Mouse (Mus musculus) yolk sac, embryonic 10.5 days (tissue): Measurements from ENCODE around the gene Acrbp.

Experiments used
- DNase-seq: peaks from one replicate; pipeline ENCODE4 v3.0.0-alpha.2; 2017; ENCODE audit warnings: low spot score

Gene Acrbp

GRCm38 (mm10) chr6:125099421-125099971, 50.0 kb downstream of the Acrbp start:
- DNase-seq, result no peak

- no peak for DNase-seq
These were observed 52.0 kb downstream of the Acrbp start for GRCm38 (mm10) chr6:125101444-125101843.

DNA sequence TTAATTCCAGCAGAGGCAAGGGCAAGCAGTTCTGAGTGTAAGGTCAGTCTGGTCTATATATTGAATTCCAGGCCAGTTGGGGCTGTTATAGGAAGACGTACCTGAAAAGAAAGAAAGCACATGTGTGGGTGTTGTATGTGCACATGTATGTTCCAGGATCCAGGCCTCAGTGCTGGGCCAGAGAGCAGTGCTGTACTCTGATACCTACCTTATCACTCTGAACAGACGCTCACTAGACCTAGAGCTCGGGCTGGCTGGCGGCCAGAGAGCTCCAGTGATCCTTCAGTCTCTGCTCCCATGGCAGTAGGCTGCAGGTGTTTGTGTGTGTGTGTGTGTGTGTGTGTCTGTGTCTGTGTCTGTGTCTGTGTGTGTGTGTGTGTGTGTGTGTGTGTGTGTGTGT, 54.7 kb downstream of the Acrbp start:
- no peak for DNase-seq

GRCm38 (mm10) chr6:125107705-125108104, 58.2 kb downstream of the Acrbp start:
- DNase-seq, result no peak

GRCm38 (mm10) chr6:125109371-125109770, 59.9 kb downstream of the Acrbp start:
- no peak for DNase-seq

- no peak for DNase-seq
These were observed 61.4 kb downstream of the Acrbp start for GRCm38 (mm10) chr6:125110927-125111326.

DNA sequence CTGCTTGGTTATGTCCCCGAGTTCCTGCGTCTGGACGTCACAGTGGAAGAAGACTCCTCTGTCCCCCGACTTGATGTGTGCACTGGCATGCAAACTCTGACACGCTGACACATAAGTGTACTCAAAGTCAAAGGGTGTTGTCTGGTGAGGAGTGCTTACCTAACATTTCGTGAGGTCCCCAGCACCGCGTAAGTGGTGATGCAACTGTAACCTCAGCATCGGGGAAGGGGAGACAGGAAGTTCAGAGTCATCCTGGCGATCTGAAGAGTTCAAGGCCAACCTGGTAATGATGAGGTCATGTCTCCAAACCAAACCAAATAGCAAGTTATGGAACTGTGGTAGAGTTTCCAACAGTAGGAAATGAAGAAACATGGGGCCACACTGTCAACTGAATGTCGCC, 63.1 kb downstream of the Acrbp start:
- DNase-seq, result no peak
